Mouse (Mus musculus): ENCODE data around the gene Dnajc27.

Gene Dnajc27

DNA sequence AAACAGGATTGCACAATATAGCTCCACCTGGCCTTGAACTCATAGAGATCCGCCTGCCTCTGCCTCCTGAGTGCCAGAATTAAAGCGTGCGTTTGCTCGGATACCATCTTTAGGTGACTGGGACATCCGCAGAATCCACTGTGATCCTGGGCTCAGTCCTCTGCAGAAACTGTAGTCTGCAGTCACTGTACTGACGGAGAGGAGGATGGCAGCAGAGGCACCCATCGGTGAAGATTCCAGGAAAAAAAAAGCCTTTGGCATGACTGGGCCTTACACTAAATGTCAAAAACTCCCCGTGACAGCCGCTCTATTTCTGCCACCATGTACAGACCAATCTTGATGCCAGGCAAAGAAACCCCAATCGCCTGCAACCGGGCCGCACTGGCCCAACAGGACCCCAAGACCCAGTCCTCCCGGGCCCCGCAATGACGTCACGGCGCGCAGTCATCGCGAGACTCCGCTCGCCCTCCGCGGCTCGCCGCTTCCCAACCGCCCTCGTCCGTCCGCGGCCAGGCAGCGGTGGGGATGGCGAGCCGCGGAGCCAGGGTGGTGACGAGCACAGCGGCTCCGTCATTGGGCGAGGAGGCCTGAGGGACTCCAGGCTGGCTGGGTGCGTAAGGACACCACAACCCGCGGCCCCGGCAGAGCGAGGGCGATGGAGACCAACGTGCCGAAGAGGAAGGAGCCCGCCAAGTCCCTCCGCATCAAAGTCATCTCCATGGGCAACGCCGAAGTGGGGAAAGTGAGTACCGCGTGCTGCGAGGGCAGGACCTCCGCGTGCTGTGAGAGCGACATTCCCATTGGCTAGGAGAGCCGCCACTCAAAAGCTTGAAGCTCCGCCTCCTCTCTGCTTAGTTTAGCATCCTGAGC lies at the start of gene Dnajc27:
TSS of gene Dnajc27 (plus strand) at position 452 of the 870 bp plus-strand sequence.
- peak; percentile 96 for DNase-seq (ENCODE audit: low read depth, low spot score)
- Histone ChIP-seq H3K27me3 (ENCODE audit: control insufficient read depth, insufficient read depth, low read length, poor library complexity, severe bottlenecking) (no peaks in the 10 kb centered on the region), H3K36me3 (ENCODE audit: control insufficient read depth, insufficient read depth, low read length, poor library complexity, severe bottlenecking) (no peaks in the 10 kb centered on the region)

DNA sequence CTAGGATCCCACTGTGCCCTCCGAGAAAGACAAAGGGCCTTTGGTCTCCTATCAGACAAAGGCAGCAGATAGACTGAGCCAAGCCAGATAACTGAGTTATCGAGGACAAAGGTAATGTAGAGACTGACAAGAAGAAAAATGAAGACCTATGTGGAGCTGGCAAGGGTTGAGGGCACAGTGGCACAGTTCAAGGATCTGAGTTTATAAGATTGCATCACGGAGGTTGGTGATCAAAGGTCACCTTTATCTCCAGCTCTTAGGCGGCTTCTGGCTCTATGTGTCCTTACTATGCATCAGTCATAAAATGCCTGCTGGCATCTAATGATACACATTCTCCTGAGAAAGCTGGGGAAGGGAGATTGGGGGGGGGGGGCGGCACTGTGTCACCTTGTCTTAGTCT lies 46.2 kb upstream of the Dnajc27 start:
- H3K36me3 ChIP-seq (ENCODE audit: control insufficient read depth, insufficient read depth, low read length, poor library complexity, severe bottlenecking): no peaks in the 10 kb centered on the region
- no peaks in the 10 kb centered on the region for H3K27me3 ChIP-seq (ENCODE audit: control insufficient read depth, insufficient read depth, low read length, poor library complexity, severe bottlenecking)
- no peak for DNase-seq (ENCODE audit: low read depth, low spot score)

DNA sequence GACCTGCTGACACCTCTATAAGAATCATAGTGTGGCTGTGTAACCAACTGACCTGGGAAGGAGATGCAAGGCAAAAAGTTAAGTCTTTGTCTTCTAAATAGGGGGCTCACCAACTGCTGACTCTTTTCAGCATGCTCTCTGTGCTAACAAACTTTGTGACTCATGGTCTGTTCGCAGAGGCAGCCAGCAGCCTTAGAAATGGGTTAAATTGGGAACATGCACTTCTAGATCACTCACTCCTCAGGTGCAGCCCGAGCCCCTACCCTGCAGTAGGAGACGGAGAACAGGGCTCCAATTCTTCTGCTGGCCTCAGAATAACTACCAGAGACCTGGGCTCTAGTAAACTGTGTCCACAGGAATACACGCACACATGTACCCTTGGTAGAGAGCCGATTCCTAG lies 44.9 kb upstream of the Dnajc27 start:
- DNase-seq (ENCODE audit: low read depth, low spot score): no peak
- no peaks in the 10 kb centered on the region for H3K27me3 ChIP-seq (ENCODE audit: control insufficient read depth, insufficient read depth, low read length, poor library complexity, severe bottlenecking)
- no peaks in the 10 kb centered on the region for H3K36me3 ChIP-seq (ENCODE audit: control insufficient read depth, insufficient read depth, low read length, poor library complexity, severe bottlenecking)

DNA sequence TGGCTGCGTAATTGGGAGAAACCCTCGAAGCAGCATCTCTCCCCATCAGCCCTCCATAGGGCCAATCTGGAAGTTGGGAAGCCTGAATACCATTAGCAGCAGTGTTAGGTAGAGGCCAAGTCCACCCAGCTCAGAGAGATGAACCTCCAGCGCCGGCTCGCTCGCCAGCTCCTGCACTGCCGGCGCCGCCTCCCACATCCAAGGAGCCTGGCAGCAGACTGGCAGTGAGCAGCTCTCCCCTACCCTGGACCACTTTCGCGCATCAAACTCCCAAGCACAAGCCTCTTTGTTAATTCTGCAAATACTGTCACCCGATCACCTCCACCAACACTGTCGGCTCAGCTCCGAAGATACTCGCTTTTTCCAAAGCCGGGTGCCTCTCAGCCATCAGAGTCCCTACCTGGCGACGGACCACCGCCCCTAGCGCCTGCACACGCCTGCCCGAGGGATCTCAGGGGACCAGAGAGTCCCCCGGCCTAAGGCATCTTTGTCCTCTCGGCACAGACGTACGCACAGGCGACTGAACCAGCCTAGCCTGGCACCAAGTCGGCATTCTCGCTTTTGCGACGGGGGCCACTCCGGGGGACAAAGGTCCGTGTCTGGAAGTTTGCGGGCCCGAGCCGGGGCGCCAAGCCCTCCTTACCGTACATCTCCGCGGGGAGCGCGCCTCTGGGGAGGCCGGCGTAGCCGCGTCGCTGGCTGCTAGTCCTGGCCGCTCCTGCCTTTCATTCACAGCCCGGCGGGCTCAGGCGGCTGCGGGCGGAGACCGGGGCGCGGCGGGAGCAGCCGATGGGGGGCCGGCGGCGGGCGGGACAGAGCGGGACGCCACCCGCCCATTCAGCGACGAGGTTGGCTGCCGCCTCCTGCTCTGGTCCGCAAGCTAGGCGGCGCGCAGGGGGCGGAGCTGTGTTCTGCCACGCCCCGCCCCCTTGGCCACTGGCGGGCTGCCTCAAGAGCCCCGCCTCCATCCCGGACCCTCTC lies 44.0 kb upstream of the Dnajc27 start, which contains the start of gene Efr3b:
TSS of gene Efr3b (minus strand) at position 855 of the 981 bp plus-strand sequence.
- Histone ChIP-seq H3K27me3 (ENCODE audit: control insufficient read depth, insufficient read depth, low read length, poor library complexity, severe bottlenecking) (no peaks in the 10 kb centered on the region), H3K36me3 (ENCODE audit: control insufficient read depth, insufficient read depth, low read length, poor library complexity, severe bottlenecking) (no peaks in the 10 kb centered on the region)
- peak; percentile 69 for DNase-seq (ENCODE audit: low read depth, low spot score)

DNA sequence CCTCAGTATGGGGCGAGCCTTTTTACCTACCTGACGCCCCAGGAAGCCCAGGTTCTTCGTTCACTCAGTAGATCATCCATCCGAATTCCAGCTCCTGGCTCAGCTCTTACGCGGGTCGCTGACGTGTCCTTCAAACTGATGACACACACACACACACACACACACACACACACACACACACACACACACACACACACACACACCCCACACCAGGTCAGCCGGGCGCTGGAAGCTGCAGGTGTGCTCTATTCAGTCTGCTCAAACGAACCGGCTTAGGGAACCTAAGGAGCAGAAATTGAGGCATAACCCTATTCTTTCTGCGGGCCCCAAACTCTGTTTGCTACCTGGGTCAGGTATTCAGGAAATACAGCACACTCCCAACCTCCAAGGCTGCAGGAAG lies 43.3 kb upstream of the Dnajc27 start:
- H3K36me3 ChIP-seq (ENCODE audit: control insufficient read depth, insufficient read depth, low read length, poor library complexity, severe bottlenecking): no peaks in the 10 kb centered on the region
- no peak for DNase-seq (ENCODE audit: low read depth, low spot score)
- no peaks in the 10 kb centered on the region for H3K27me3 ChIP-seq (ENCODE audit: control insufficient read depth, insufficient read depth, low read length, poor library complexity, severe bottlenecking)

DNA sequence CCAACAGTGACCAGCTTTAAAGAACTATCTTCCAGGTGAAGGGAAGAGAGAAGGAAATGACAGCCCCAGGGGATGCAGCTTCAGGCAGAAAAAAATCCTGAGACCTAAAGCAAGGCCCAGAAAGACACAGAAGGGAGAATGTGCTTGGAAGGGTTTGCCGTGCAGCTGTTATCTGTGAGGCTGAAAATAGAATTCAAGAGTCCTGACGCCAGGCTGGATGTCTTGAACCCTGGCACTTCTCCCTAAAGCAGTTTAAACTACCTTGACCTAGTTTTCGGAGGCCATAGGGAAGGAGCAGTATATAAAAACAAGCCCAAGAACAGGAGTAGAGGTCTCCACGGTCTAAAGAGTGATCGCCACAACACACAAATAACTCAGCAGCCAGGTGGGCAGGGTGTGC lies 40.0 kb upstream of the Dnajc27 start:
- no peaks in the 10 kb centered on the region for H3K27me3 ChIP-seq (ENCODE audit: control insufficient read depth, insufficient read depth, low read length, poor library complexity, severe bottlenecking)
- DNase-seq (ENCODE audit: low read depth, low spot score): no peak

DNA sequence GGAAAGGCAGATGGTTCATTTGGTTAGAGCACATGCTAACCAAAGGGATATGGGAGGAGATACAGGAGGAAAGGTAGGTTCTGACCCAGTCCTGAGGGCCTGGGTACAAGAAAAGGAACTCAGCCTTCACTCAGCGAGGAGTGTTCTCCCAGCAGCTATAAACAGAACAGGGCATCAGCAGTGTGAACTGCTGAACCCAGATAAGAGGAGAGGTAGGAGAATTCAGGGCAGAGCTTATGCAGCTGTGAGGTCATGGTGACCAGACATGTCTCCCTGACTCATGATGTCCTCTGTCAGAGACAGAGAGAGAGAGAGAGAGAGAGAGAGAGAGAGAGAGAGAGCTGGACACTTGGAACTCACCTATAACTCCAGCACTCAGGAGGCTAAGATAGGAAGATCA lies 36.4 kb upstream of the Dnajc27 start:
- H3K27me3 ChIP-seq (ENCODE audit: control insufficient read depth, insufficient read depth, low read length, poor library complexity, severe bottlenecking): no peaks in the 10 kb centered on the region
- no peak for DNase-seq (ENCODE audit: low read depth, low spot score)
- H3K36me3 ChIP-seq (ENCODE audit: control insufficient read depth, insufficient read depth, low read length, poor library complexity, severe bottlenecking): no peaks in the 10 kb centered on the region

More for the DNA sequence above, 40.0 kb upstream of the Dnajc27 start:
- no peaks in the 10 kb centered on the region for H3K36me3 ChIP-seq (ENCODE audit: control insufficient read depth, insufficient read depth, low read length, poor library complexity, severe bottlenecking)

DNA sequence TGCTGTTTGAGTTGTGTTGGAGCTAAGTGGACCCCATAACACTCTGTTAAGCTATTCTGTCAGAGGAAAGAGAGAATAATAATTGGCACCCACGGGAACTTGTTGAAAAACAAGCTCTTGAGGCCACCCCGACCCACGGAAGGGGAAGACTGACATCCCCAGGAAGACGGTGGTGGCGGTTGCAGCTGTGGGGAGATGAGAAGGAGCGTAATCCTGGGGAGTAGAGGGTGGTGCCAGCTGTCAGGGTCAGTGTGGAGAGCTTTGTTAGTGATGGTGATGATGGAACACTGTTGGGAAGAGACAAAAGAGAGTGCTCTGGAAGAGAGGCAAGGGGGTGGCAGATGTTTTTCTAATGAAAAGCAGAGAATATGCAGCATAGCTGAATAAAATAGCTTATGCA lies 34.4 kb upstream of the Dnajc27 start:
- no peaks in the 10 kb centered on the region for H3K27me3 ChIP-seq (ENCODE audit: control insufficient read depth, insufficient read depth, low read length, poor library complexity, severe bottlenecking)
- no peak for DNase-seq (ENCODE audit: low read depth, low spot score)

DNA sequence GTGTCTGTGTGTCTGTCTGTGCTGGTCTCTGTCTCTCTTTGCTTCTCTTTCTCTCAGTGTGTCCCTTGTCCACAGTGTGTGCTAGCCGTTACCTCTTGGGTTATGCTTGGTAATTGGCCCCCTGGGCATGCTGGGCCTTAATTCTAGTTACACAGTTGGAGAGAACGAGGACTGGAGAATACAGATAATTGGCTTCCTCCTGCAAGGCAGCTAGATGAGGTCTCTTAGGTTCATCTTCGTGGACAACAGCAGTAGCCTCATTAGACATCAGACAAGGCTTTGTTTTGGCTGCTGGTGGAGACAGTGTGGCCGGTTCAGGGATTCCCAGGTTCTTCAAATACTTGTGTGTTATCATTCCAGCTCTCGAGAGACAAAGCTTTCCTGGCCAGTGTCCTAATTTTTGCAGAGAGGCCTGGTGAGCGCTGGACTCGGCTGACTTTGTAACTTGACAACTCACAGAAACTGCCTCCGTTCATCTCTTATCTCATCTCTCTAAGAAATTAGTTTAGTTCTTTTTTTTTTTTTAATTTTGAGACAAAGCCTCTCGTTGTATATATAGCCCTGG lies 31.4 kb upstream of the Dnajc27 start:
- no peak for DNase-seq (ENCODE audit: low read depth, low spot score)
- no peaks in the 10 kb centered on the region for H3K36me3 ChIP-seq (ENCODE audit: control insufficient read depth, insufficient read depth, low read length, poor library complexity, severe bottlenecking)

More for the DNA sequence above, 34.4 kb upstream of the Dnajc27 start:
- H3K36me3 ChIP-seq (ENCODE audit: control insufficient read depth, insufficient read depth, low read length, poor library complexity, severe bottlenecking): no peaks in the 10 kb centered on the region

DNA sequence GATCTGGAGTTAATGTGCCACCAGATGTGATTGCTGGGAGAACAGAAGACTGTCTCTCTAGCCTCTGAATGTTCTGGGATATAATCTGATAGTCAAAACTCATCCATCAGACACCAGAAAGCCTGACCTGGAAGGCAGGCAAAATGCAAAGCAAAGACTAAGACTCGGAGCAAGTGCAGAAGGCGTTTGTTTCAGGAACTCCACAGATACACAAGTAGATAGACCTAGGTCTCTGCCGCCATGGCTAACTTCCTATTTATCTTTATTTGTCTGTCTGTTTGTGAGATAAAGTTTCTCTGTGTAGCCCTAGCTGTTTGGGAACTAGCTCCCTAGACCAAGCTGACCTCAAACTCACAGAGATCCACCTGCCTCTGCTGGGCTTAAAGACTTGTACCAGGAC lies 28.7 kb upstream of the Dnajc27 start:
- no peak for DNase-seq (ENCODE audit: low read depth, low spot score)
- no peaks in the 10 kb centered on the region for H3K36me3 ChIP-seq (ENCODE audit: control insufficient read depth, insufficient read depth, low read length, poor library complexity, severe bottlenecking)
- H3K27me3 ChIP-seq (ENCODE audit: control insufficient read depth, insufficient read depth, low read length, poor library complexity, severe bottlenecking): no peaks in the 10 kb centered on the region

More for the DNA sequence above, 31.4 kb upstream of the Dnajc27 start:
- no peaks in the 10 kb centered on the region for H3K27me3 ChIP-seq (ENCODE audit: control insufficient read depth, insufficient read depth, low read length, poor library complexity, severe bottlenecking)

DNA sequence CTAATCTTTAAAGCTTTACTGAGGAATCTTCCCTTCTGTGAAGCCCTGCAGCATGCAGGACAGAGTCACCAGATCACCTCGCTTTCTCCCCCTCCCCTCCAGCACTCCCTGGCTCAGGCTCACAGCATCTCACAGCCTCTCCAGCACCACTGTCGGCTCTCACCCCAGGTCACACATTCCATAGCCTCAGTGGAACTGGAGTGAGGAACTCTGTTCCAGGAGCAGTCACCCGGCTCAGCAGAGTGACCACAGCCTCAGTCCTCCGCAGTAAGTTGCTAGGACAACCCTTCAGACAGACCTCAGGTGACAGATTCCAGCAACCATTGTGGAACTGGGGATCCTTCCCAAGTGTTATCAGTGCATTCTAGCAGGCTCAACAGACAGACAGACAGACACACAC lies 27.5 kb upstream of the Dnajc27 start:
- DNase-seq (ENCODE audit: low read depth, low spot score): no peak
- H3K27me3 ChIP-seq (ENCODE audit: control insufficient read depth, insufficient read depth, low read length, poor library complexity, severe bottlenecking): no peaks in the 10 kb centered on the region
- no peaks in the 10 kb centered on the region for H3K36me3 ChIP-seq (ENCODE audit: control insufficient read depth, insufficient read depth, low read length, poor library complexity, severe bottlenecking)

DNA sequence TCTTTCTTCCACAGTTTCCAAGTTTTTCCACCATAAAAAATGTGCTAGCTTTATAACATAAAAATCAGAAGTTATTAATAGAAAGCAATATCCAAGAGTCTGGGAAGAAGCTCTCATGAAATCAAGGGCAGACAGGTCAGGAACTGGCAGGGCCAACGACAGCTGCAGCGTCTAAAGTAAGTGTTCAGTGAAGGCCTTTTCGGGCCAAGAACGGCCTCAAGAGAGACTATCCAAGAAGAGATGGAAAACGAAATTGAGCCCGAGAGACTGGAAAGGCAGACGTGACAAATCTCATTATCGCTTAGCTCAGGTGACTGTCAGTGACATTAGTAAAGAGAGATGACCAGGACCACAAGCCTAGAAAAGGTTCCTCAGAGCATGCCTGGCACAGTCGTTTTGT lies 24.1 kb upstream of the Dnajc27 start:
- no peak for DNase-seq (ENCODE audit: low read depth, low spot score)
- H3K27me3 ChIP-seq (ENCODE audit: control insufficient read depth, insufficient read depth, low read length, poor library complexity, severe bottlenecking): no peaks in the 10 kb centered on the region; the same call in 1 of the 2 replicates
- no peaks in the 10 kb centered on the region for H3K36me3 ChIP-seq (ENCODE audit: control insufficient read depth, insufficient read depth, low read length, poor library complexity, severe bottlenecking)

DNA sequence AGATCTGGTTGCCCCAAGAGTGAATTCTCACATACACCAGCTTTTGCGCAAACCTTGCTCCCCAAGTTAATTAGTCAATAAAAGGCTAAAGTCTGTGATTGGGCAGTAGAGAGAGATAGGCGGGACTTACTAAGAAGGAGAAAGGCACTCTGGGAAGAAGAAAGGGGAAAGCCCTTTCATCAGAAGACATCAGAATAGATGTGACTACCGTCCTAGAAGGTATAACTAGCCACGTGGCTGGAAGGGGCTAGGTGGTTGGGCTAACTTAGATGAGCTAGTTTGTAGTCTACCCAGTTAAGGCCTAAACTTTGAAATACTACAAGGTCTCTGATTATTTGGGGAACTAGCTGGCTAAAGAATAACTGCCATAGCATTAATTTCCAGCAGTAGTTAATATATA lies 22.7 kb upstream of the Dnajc27 start:
- Histone ChIP-seq H3K27me3 (ENCODE audit: control insufficient read depth, insufficient read depth, low read length, poor library complexity, severe bottlenecking) (no peaks in the 10 kb centered on the region; the same call in 1 of the 2 replicates), H3K36me3 (ENCODE audit: control insufficient read depth, insufficient read depth, low read length, poor library complexity, severe bottlenecking) (no peaks in the 10 kb centered on the region)
- DNase-seq (ENCODE audit: low read depth, low spot score): no peak

DNA sequence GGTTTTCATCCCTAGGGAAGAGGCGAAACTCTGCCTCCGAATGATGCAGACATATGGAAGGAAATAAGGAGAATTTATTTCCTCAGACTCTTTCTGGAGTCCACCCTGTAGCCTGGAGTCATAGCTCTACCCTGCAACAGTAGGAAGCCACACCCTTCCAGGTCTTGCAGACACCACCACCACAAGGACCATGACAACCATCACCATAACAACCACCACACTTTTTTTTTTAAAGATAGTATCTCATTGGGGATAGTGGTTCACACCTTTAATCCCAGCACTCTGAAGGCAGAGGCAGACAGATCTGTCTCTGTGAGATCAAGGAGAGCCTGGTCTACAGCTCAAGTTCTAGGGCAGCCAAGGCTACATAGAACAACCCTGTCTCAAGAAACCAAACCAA lies 16.9 kb upstream of the Dnajc27 start:
- H3K36me3 ChIP-seq (ENCODE audit: control insufficient read depth, insufficient read depth, low read length, poor library complexity, severe bottlenecking): no peaks in the 10 kb centered on the region
- no peaks in the 10 kb centered on the region; the same call in 1 of the 2 replicates for H3K27me3 ChIP-seq (ENCODE audit: control insufficient read depth, insufficient read depth, low read length, poor library complexity, severe bottlenecking)
- no peak for DNase-seq (ENCODE audit: low read depth, low spot score)
